Mouse (Mus musculus) liver, postnatal 0 days (tissue): ENCODE results near the gene Hgf. TPM values are rescaled to one million over a fixed set of nuclear protein-coding genes. Genes with fewer than 3 reads are reported as not detected.

Source experiments
- ATAC-seq: fragments of 200-750 bp; cut with Nextera tagmentation; 2 replicates; pipeline ENCODE4 v1.8.0; 2017; ENCODE audit warnings: mild to moderate bottlenecking, moderate library complexity
- DNase-seq: peaks from one replicate; pipeline ENCODE4 v3.0.0-alpha.2; 2016
- H3K27ac ChIP-seq: fragments of 300-500 bp; sonication (generic); 2 replicates; pipeline ENCODE4 v1.5.1; 2014; ENCODE audit warnings: antibody characterized with exemption, moderate library complexity, mild to moderate bottlenecking, low read depth
- H3K27me3 ChIP-seq: fragments of 300-500 bp; sonication (generic); 2 replicates; pipeline ENCODE4 v1.6.1; 2014; ENCODE audit warnings: low read length, control low read depth, mixed read lengths; ENCODE audit not compliant: insufficient read depth
- H3K36me3 ChIP-seq: fragments of 300-500 bp; sonication (generic); replicated peaks from 2 replicates; pipeline ENCODE4 v1.6.1; 2014; ENCODE audit warnings: mild to moderate bottlenecking, control low read depth, low read length, moderate library complexity, mixed read lengths; ENCODE audit not compliant: insufficient read depth
- H3K4me1 ChIP-seq: fragments of 300-500 bp; sonication (generic); 2 replicates; pipeline ENCODE4 v1.6.1; 2014; ENCODE audit warnings: antibody characterized with exemption, mild to moderate bottlenecking, control low read depth; ENCODE audit not compliant: insufficient read depth
- H3K4me2 ChIP-seq: fragments of 300-500 bp; sonication (generic); 2 replicates; pipeline ENCODE4 v1.6.1; 2014; ENCODE audit warnings: low read depth, mild to moderate bottlenecking, low read length, moderate library complexity, mixed read lengths
- H3K4me3 ChIP-seq: fragments of 300-500 bp; sonication (generic); 2 replicates; pipeline ENCODE4 v1.5.1; 2014; ENCODE audit warnings: low read depth, low read length
- H3K9ac ChIP-seq: fragments of 300-500 bp; sonication (generic); replicated peaks from 2 replicates; pipeline ENCODE4 v1.6.1; 2014; ENCODE audit warnings: mild to moderate bottlenecking, moderate library complexity
- H3K9me3 ChIP-seq: fragments of 300-500 bp; sonication (generic); 2 replicates; pipeline ENCODE4 v1.6.1; 2016; ENCODE audit warnings: mild to moderate bottlenecking, control low read depth, low read length, mixed read lengths
- CTCF ChIP-seq: sonication (generic); IDR thresholded peaks from 2 replicates; pipeline ENCODE4 v1.5.1; 2016; ENCODE audit warnings: antibody characterized with exemption, low read depth
- EP300 ChIP-seq: IDR thresholded peaks from 2 replicates; pipeline ENCODE4 v1.6.1; 2016; ENCODE audit warnings: antibody characterized with exemption, low read depth, mild to moderate bottlenecking
- WGBS: fragments of 180-500 bp; shearing (Covaris S2); extraction: QIAGEN DNeasy Blood & Tissue Kit; methylation state at CpG from one replicate; pipeline ENCODE4 v1.1.7; 2014; ENCODE audit not compliant: insufficient replicate concordance; 5-methylcytosine and 5-hydroxymethylcytosine counted together
- polyA plus RNA-seq: library from polyadenylated mRNA; unstranded; fragments of >200 nt; fragmentation: Nextera tagmentation; extraction: Ambion mirVana; gene quantifications from 2 replicates; pipeline ENCODE4 v1.2.1, GENCODE M21; 2015

Hgf gene
- polyA plus RNA-seq, 1 experiment from 2014 or later: 5.2 TPM

- TF ChIP-seq EP300 (no peak), CTCF (no peak)
- no peak for DNase-seq
Observed at GRCm38 (mm10) chr5:16552647-16553046, 648 bp upstream of the Hgf start.

GRCm38 (mm10) chr5:16560247-16560646 is 7.0 kb downstream of the Hgf start:
- no peaks in the 10 kb centered on the region for H3K9me3 ChIP-seq
- no peak overlapping the region for H3K27ac ChIP-seq
- no peak overlapping the region for H3K9ac ChIP-seq
- H3K27me3 ChIP-seq: no peaks in the 10 kb centered on the region
- H3K36me3 ChIP-seq: no peaks in the 10 kb centered on the region; the same call in 1 of the 2 replicates
- DNase-seq (no peak), ATAC-seq (no peak)
- H3K4me2 ChIP-seq: no peak overlapping the region
- H3K4me1 ChIP-seq: no peaks in the 10 kb centered on the region
- no peak overlapping the region for H3K4me3 ChIP-seq
- WGBS: 82% methylated on average over 3 of the region's 3 CpGs
- TF ChIP-seq EP300 (no peak), CTCF (no peak)

More at GRCm38 (mm10) chr5:16552647-16553046, 648 bp upstream of the Hgf start:
- Histone ChIP-seq H3K4me1 (no peaks in the 10 kb centered on the region), H3K27ac (0 out of 2 replicates have a peak overlapping the region, but pooled peaks have one; percentile 44), H3K9ac (no peak overlapping the region), H3K36me3 (no peaks in the 10 kb centered on the region), H3K4me2 (peak overlapping the region; percentile 63), H3K9me3 (no peaks in the 10 kb centered on the region), H3K4me3 (no peak overlapping the region), H3K27me3 (no peaks in the 10 kb centered on the region)
- ATAC-seq: peak; percentile 43
- 27% methylated on average over 4 of the region's 4 CpGs for WGBS

- no peak overlapping the region for H3K4me2 ChIP-seq
- WGBS: 57% methylated on average over 4 of the region's 4 CpGs
- no peaks in the 10 kb centered on the region for H3K9me3 ChIP-seq
- H3K36me3 ChIP-seq: no peaks in the 10 kb centered on the region; the same call in 1 of the 2 replicates
- H3K9ac ChIP-seq: no peak overlapping the region
- H3K4me3 ChIP-seq: no peak overlapping the region
- no peak for ATAC-seq
- no peak for TF ChIP-seq EP300
- TF ChIP-seq CTCF: no peak
- DNase-seq: no peak
- no peaks in the 10 kb centered on the region for H3K27me3 ChIP-seq
- H3K4me1 ChIP-seq: no peaks in the 10 kb centered on the region
- no peak overlapping the region for H3K27ac ChIP-seq
Observed at GRCm38 (mm10) chr5:16568997-16569396, 15.7 kb downstream of the Hgf start.

GRCm38 (mm10) chr5:16577882-16578742 is 24.8 kb downstream of the Hgf start:
- H3K27me3 ChIP-seq: no peaks in the 10 kb centered on the region
- H3K9ac ChIP-seq: no peak overlapping the region
- H3K36me3 ChIP-seq: no peaks in the 10 kb centered on the region
- TF ChIP-seq CTCF (no peak), EP300 (no peak)
- 49% methylated on average over 14 of the region's 14 CpGs for WGBS
- no peak for ATAC-seq
- H3K27ac ChIP-seq: no peak overlapping the region
- no peaks in the 10 kb centered on the region for H3K9me3 ChIP-seq
- H3K4me1 ChIP-seq: no peaks in the 10 kb centered on the region
- no peak overlapping the region for H3K4me2 ChIP-seq
- no peak for DNase-seq
- H3K4me3 ChIP-seq: no peak overlapping the region

GRCm38 (mm10) chr5:16595699-16596098 is 42.4 kb downstream of the Hgf start:
- no peaks in the 10 kb centered on the region for H3K9me3 ChIP-seq
- 76% methylated on average over 4 of the region's 4 CpGs for WGBS
- no peak overlapping the region for H3K27ac ChIP-seq
- TF ChIP-seq EP300: no peak
- no peak for TF ChIP-seq CTCF
- ATAC-seq (no peak), DNase-seq (no peak)
- H3K4me2 ChIP-seq: no peak overlapping the region
- H3K36me3 ChIP-seq: no peaks in the 10 kb centered on the region
- no peak overlapping the region for H3K9ac ChIP-seq
- no peaks in the 10 kb centered on the region for H3K27me3 ChIP-seq
- H3K4me3 ChIP-seq: no peak overlapping the region
- H3K4me1 ChIP-seq: no peaks in the 10 kb centered on the region

- Histone ChIP-seq H3K9me3 (no peaks in the 10 kb centered on the region), H3K4me1 (no peaks in the 10 kb centered on the region), H3K36me3 (no peaks in the 10 kb centered on the region), H3K9ac (no peak overlapping the region), H3K27ac (no peak overlapping the region), H3K4me2 (no peak overlapping the region), H3K4me3 (no peak overlapping the region), H3K27me3 (no peaks in the 10 kb centered on the region)
- DNase-seq (no peak), ATAC-seq (no peak)
- 72% methylated on average over 6 of the region's 6 CpGs for WGBS
- no peak for TF ChIP-seq EP300
- TF ChIP-seq CTCF: no peak
Observed at GRCm38 (mm10) chr5:16597996-16598395, 44.7 kb downstream of the Hgf start.
